Mouse (Mus musculus) mammary gland, adult 2 months (tissue): ENCODE measurements around the gene Muc4. TPM values are rescaled to one million over a fixed set of nuclear protein-coding genes. Genes with fewer than 3 reads are reported as not detected.

Experiments used
- polyA plus RNA-seq: library from polyadenylated mRNA; depleted of rRNA; stranded (reverse); fragments of >200 nt; gene quantifications from 2 replicates; pipeline ENCODE4 v1.2.3, GENCODE M21; 2012; ENCODE audit warnings: low replicate concordance; rRNA removed

The Muc4 gene
- 0.08 and 0.27 TPM in 2 replicates for polyA plus RNA-seq

GRCm38 (mm10) chr16:32735586-32735985, at the start of gene Muc4:
Muc4 (plus strand) TSS chr16:32735886.

GRCm38 (mm10) chr16:32797426-32797689, 61.7 kb downstream of the Muc4 start, which contains the start of gene Muc20:
Muc20 (minus strand) TSS chr16:32797435.

GRCm38 (mm10) chr16:32810321-32810720, 74.6 kb downstream of the Muc4 start, which contains the start of gene Smbd1:
Smbd1 (minus strand) TSS chr16:32810477.

Other genes starting within 250 kb of the Muc4 start
- gene Slc51a, start 248.0 kb upstream of the Muc4 start, polyA plus RNA-seq = not detected in 2 replicates
- not detected in 2 replicates for gene Zdhhc19, start 239.6 kb upstream of the Muc4 start, polyA plus RNA-seq
- gene Tfrc, start 127.0 kb upstream of the Muc4 start, polyA plus RNA-seq = 3.8 and 12.2 TPM in 2 replicates
- 159 and 240 TPM in 2 replicates for gene Tnk2, start 92.0 kb upstream of the Muc4 start, polyA plus RNA-seq
- gene Muc20, start 61.5 kb downstream of the Muc4 start, polyA plus RNA-seq = 2.2 and 4.5 TPM in 2 replicates
- gene Smbd1, start 74.6 kb downstream of the Muc4 start, polyA plus RNA-seq = not detected in 2 replicates
- gene Fyttd1, start 141.6 kb downstream of the Muc4 start, polyA plus RNA-seq = 4.9 and 16.7 TPM in 2 replicates
- 51.5 and 67.4 TPM in 2 replicates for gene Rubcn, start 141.9 kb downstream of the Muc4 start, polyA plus RNA-seq
- 25.6 and 39.0 TPM in 2 replicates for gene Lrch3, start 178.2 kb downstream of the Muc4 start, polyA plus RNA-seq